Mouse (Mus musculus): ENCODE measurements around the gene Tns4. TPM values are rescaled to one million over a fixed set of nuclear protein-coding genes. Genes with fewer than 3 reads are reported as not detected.
A peak's percentile ranks its signal among the peaks of the same experiment; 100 is the strongest.

Tns4 gene
- polyA plus RNA-seq, 1 experiment from 2014 or later, result 1.3 TPM

DNA sequence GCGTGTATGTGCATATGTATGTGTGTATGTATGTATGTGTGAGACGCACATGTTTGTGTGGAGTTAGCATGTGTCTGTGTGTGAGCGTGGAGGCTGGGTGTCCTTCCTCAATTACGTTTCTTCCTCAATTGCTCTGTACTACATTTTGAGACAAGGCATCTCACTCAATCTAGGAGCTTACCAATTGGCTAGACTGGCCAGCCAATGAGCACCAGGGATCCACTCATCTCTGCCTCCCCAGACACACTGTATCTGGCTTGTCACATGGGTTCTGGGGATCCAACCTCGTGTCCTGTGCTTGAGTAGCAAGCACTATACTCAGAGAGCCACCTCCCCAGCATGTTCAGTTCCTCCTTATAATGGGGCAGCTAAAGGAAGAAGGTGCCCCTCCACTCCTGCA, 20.7 kb downstream of the Tns4 start:
- Histone ChIP-seq H3K27me3 (replicated peaks; ENCODE audit: control insufficient read depth, insufficient read depth, low read length) (no peaks in the 10 kb centered on the region), H3K27ac (ENCODE audit: low read length) (no peak overlapping the region), H3K36me3 (ENCODE audit: control insufficient read depth, insufficient read depth, low read length) (no peaks in the 10 kb centered on the region), H3K9me3 (ENCODE audit: control insufficient read depth, low read length) (no peaks in the 10 kb centered on the region), H3K4me2 (ENCODE audit: low read depth, low read length) (no peak overlapping the region), H3K4me3 (ENCODE audit: low read length) (no peak overlapping the region), H3K9ac (ENCODE audit: low read depth, low read length) (no peak overlapping the region), H3K4me1 (ENCODE audit: control insufficient read depth, insufficient read depth, low read length) (peaks cover 12% of the 10 kb centered on the region)
- WGBS, result 86% methylated on average over 5 of the region's 5 CpGs
- ATAC-seq, result no peak

DNA sequence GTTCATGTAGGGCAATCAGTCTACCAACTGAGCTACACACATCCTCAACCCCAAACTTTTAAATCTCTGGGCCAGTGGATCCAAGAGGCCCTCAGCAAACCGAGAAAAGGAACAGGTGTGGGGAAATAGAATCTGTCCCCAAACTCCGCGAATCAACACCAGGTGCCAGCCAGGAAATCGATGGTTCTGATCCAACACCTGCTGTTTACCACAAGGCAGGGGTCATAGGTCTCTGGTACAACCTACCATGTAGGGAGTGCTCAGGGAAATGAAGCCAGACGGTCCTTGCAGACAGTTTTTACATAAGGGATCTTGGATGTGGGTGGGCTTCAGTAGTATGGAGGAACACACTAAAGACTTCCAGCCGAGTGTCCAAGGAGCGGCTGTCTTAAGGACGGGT, 21.5 kb downstream of the Tns4 start:
- Histone ChIP-seq H3K27ac (ENCODE audit: low read length) (no peak overlapping the region), H3K4me2 (ENCODE audit: low read depth, low read length) (no peak overlapping the region), H3K27me3 (replicated peaks; ENCODE audit: control insufficient read depth, insufficient read depth, low read length) (no peaks in the 10 kb centered on the region), H3K4me1 (ENCODE audit: control insufficient read depth, insufficient read depth, low read length) (peaks cover 19% of the 10 kb centered on the region), H3K9me3 (ENCODE audit: control insufficient read depth, low read length) (no peaks in the 10 kb centered on the region), H3K4me3 (ENCODE audit: low read length) (no peak overlapping the region), H3K36me3 (ENCODE audit: control insufficient read depth, insufficient read depth, low read length) (no peaks in the 10 kb centered on the region), H3K9ac (ENCODE audit: low read depth, low read length) (no peak overlapping the region)
- WGBS, result 89% methylated on average over 8 of the region's 8 CpGs
- no peak for ATAC-seq

DNA sequence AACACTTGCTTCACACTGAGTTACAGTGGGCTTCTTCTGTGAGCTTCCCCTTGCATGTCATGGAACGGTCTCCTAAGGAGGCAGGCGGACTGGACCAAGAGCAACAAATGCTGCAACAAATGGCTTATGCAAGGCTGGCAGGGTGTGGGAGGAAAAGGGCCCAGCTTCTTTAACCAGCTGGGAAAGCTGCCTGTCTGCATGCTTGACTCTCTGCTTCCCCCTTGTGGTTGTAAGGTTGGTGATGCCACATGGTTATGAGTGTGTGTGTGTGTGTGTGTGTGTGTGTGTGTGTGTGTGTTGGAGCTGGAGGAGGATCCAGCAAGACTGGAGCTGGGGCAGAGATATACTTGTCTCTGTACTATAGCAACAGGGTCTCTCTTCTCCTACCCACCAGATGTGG, 23.1 kb downstream of the Tns4 start:
- Histone ChIP-seq H3K4me2 (ENCODE audit: low read depth, low read length) (no peak overlapping the region), H3K27ac (ENCODE audit: low read length) (peak overlapping the region; percentile 51), H3K4me1 (ENCODE audit: control insufficient read depth, insufficient read depth, low read length) (peaks cover 19% of the 10 kb centered on the region), H3K9ac (ENCODE audit: low read depth, low read length) (no peak overlapping the region), H3K27me3 (replicated peaks; ENCODE audit: control insufficient read depth, insufficient read depth, low read length) (no peaks in the 10 kb centered on the region), H3K9me3 (ENCODE audit: control insufficient read depth, low read length) (no peaks in the 10 kb centered on the region), H3K4me3 (ENCODE audit: low read length) (no peak overlapping the region), H3K36me3 (ENCODE audit: control insufficient read depth, insufficient read depth, low read length) (no peaks in the 10 kb centered on the region)
- WGBS, result 18% methylated on average over 2 of the region's 2 CpGs
- peak; percentile 40 for ATAC-seq

DNA sequence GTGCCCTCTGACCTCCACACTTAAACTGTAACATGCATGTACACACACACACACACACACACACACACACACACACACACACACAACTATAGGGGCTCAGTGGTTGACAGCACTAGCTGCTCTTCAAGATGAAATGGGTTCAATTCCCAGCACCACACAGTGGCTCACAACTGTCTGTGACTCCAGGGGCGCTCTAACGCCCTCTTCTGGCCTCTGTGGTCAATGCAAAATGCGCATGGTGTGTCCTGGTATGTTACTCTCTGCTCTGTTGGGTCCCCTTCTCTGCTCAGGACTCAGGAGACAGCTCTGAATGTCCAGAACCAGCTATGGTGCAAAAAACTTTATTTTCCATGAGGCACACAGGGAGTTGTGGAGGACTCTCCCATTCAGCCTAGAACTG, 23.8 kb downstream of the Tns4 start:
- WGBS, result 79% methylated on average over 3 of the region's 3 CpGs

DNA sequence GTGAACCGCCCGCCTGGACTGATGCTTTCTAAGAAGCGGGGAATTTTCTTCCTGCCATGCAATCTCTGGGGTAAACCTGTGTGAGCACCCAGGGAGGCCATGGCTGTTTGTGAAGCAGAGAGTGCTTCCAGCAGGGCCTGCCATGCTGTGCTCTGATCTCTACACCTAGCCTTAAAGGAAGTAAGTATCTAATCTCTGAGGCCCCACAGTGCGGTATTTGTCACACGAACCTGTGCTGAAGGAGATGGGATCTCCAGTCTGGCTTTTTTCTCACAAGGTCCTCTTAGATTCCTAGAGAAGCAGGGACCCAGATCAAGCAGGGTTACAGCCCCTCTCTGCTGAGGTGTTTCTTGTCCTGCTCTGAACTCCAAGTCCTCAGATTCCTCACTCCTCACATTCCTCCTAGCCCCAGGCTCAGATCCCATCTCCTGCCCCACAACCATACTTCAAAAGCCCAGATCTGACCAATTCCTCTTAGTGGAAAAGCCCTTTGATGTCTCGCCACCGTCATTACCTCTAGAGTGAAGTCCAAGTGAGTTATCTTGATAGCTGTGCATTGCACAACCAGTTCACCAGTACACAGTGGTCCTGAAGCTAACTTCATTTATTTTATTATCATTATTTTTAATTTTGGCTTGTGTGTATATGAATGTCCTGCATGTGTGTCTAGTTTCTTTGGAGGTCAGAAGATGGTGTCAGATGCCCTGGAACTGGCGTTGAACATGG, 25.5 kb downstream of the Tns4 start:
- WGBS, result 46% methylated on average over 8 of the region's 8 CpGs
- Histone ChIP-seq H3K36me3 (ENCODE audit: control insufficient read depth, insufficient read depth, low read length) (no peaks in the 10 kb centered on the region), H3K4me3 (ENCODE audit: low read length) (no peak overlapping the region), H3K4me2 (ENCODE audit: low read depth, low read length) (no peak overlapping the region), H3K4me1 (ENCODE audit: control insufficient read depth, insufficient read depth, low read length) (peaks cover 23% of the 10 kb centered on the region), H3K27me3 (replicated peaks; ENCODE audit: control insufficient read depth, insufficient read depth, low read length) (no peaks in the 10 kb centered on the region), H3K9me3 (ENCODE audit: control insufficient read depth, low read length) (peaks cover 9% of the 10 kb centered on the region; the same call in 1 of the 2 replicates), H3K9ac (ENCODE audit: low read depth, low read length) (no peak overlapping the region; the same call in 1 of the 2 replicates), H3K27ac (ENCODE audit: low read length) (peak overlapping the region; percentile 25)
- ATAC-seq, result peak; percentile 81

More for the DNA sequence above, 23.8 kb downstream of the Tns4 start:
- Histone ChIP-seq H3K27me3 (replicated peaks; ENCODE audit: control insufficient read depth, insufficient read depth, low read length) (no peaks in the 10 kb centered on the region), H3K36me3 (ENCODE audit: control insufficient read depth, insufficient read depth, low read length) (no peaks in the 10 kb centered on the region), H3K27ac (ENCODE audit: low read length) (peak overlapping the region; percentile 51; the same call in 1 of the 2 replicates), H3K4me2 (ENCODE audit: low read depth, low read length) (no peak overlapping the region), H3K4me1 (ENCODE audit: control insufficient read depth, insufficient read depth, low read length) (peaks cover 21% of the 10 kb centered on the region), H3K4me3 (ENCODE audit: low read length) (no peak overlapping the region), H3K9ac (ENCODE audit: low read depth, low read length) (no peak overlapping the region), H3K9me3 (ENCODE audit: control insufficient read depth, low read length) (no peaks in the 10 kb centered on the region)
- no peak for ATAC-seq

DNA sequence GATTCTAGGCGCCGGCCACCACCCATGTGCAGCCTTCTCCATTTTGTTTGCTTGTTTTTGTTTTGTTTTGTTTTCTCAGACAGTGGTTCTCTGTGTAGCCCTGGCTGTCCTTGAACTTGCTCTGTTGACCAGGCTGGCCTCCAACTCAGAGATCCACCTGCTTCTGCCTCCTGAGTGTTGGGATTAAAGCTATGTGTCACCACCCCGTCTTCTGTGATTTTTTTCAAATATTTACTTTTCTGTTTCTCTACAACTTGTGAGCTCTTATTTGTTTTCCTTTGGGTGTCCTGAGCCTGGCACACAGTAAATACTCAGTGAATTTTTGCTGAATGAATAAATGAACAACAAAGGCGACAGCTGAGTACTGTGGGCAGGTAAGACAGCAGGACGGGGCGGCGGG, 26.4 kb downstream of the Tns4 start:
- Histone ChIP-seq H3K9ac (ENCODE audit: low read depth, low read length) (no peak overlapping the region), H3K27me3 (replicated peaks; ENCODE audit: control insufficient read depth, insufficient read depth, low read length) (no peaks in the 10 kb centered on the region), H3K4me3 (ENCODE audit: low read length) (no peak overlapping the region), H3K4me2 (ENCODE audit: low read depth, low read length) (no peak overlapping the region), H3K27ac (ENCODE audit: low read length) (no peak overlapping the region), H3K9me3 (ENCODE audit: control insufficient read depth, low read length) (peaks cover 9% of the 10 kb centered on the region; the same call in 1 of the 2 replicates), H3K36me3 (ENCODE audit: control insufficient read depth, insufficient read depth, low read length) (no peaks in the 10 kb centered on the region), H3K4me1 (ENCODE audit: control insufficient read depth, insufficient read depth, low read length) (peaks cover 23% of the 10 kb centered on the region)
- ATAC-seq, result no peak
- 82% methylated on average over 7 of the region's 7 CpGs for WGBS

DNA sequence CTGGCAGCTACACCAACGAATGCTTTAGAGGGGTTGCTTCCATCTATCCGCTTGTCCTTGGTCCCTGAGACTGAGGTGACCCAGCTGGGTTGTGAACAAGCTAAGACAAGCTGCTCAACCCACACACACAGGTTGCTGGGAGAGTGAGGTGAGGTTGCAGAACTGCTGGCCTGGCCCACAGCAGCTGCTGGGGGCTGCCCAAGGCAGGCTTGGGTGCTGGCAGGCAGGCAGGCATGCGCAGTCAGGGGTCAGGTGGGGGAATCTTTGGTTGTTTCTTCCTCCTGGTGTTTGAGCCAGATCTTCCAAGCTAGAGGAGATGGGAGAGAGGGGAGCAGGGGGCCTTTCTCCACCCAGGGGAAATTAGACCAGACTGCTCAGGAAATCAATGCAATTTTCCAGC, 28.7 kb downstream of the Tns4 start:
- Histone ChIP-seq H3K9me3 (ENCODE audit: control insufficient read depth, low read length) (peaks cover 9% of the 10 kb centered on the region), H3K36me3 (ENCODE audit: control insufficient read depth, insufficient read depth, low read length) (no peaks in the 10 kb centered on the region), H3K9ac (ENCODE audit: low read depth, low read length) (peak overlapping the region; percentile 26; the same call in 1 of the 2 replicates), H3K27me3 (replicated peaks; ENCODE audit: control insufficient read depth, insufficient read depth, low read length) (no peaks in the 10 kb centered on the region), H3K4me1 (ENCODE audit: control insufficient read depth, insufficient read depth, low read length) (peaks cover 18% of the 10 kb centered on the region), H3K27ac (ENCODE audit: low read length) (no peak overlapping the region), H3K4me3 (ENCODE audit: low read length) (no peak overlapping the region), H3K4me2 (ENCODE audit: low read depth, low read length) (no peak overlapping the region)
- ATAC-seq, result no peak
- 68% methylated on average over 3 of the region's 3 CpGs for WGBS

DNA sequence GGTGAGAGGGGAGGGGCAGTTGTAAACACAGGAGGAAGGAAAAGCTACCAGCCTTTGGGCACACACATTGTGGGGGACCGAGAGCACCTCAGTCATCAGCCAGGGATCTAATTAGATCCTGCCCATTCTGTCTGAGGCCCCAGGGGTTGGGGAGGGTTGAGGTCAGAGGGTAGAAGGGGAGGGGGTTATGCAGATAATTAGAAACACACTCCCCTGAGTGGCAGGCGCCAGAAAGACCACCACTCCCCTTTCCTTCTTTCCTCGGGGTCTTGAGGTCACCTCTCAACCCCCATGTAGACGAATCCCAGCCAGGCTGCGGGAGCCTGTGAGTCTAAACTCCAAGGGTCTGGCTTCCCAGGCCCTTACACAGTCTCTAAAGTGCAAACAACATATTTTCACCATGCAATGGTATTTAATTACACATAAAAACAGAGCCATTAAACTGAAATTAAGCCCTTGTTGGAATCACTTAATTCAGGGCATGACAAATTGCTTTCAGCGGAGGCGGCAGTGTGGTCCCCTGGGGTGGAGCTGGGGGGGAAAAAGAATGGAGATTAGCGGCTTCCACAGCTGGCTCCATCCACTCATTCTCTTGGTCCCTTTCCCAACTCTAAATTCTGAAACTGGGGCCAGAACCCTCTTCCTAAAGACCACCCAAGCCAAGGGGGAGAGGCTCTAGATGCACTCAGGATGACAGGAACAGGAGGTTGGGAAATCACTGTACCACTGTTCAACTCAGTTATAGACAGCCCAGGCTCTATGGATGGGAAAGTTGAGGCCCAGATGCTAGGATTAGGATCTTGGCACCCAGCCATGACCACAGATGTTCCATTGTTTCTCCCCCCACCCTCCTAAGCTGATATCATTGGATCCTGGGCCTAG, 33.3 kb downstream of the Tns4 start:
- H3K36me3 ChIP-seq (ENCODE audit: control insufficient read depth, insufficient read depth, low read length), result peaks cover 9% of the 10 kb centered on the region
- peaks cover 9% of the 10 kb centered on the region for H3K9me3 ChIP-seq (ENCODE audit: control insufficient read depth, low read length)
- H3K27me3 ChIP-seq (replicated peaks; ENCODE audit: control insufficient read depth, insufficient read depth, low read length), result no peaks in the 10 kb centered on the region
- 0 out of 2 replicates have a peak overlapping the region, but pooled peaks have one; percentile 6 for H3K9ac ChIP-seq (ENCODE audit: low read depth, low read length)
- peak overlapping the region; percentile 44 for H3K27ac ChIP-seq (ENCODE audit: low read length)
- peak; percentile 63 for ATAC-seq
- no peak overlapping the region for H3K4me3 ChIP-seq (ENCODE audit: low read length)
- 0 out of 2 replicates have a peak, but pooled peaks cover 7% of the 10 kb centered on the region for H3K4me1 ChIP-seq (ENCODE audit: control insufficient read depth, insufficient read depth, low read length)
- WGBS, result 25% methylated on average over 8 of the region's 8 CpGs
- H3K4me2 ChIP-seq (ENCODE audit: low read depth, low read length), result no peak overlapping the region

DNA sequence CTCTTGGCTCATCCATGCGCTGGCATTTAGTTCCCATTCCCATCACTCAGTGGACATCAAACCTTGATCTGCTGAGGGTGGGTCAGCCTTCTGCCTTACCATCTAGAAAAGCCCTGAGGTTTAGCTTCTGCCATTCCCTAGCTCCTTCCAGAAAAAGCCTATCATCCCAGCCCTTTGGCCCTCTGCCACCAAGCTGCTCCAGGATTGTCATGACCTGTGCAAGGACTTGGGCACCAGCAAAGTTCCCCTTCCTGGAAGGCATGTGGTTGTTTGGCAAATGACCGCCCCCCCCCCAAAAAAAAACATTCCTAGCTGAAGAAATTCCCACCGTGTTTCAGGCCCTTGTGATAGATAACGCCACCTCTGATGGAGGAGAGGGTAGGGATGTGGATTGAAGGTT, 34.0 kb downstream of the Tns4 start:
- Histone ChIP-seq H3K4me2 (ENCODE audit: low read depth, low read length) (no peak overlapping the region), H3K4me1 (ENCODE audit: control insufficient read depth, insufficient read depth, low read length) (0 out of 2 replicates have a peak, but pooled peaks cover 4% of the 10 kb centered on the region), H3K27me3 (replicated peaks; ENCODE audit: control insufficient read depth, insufficient read depth, low read length) (no peaks in the 10 kb centered on the region), H3K36me3 (ENCODE audit: control insufficient read depth, insufficient read depth, low read length) (peaks cover 11% of the 10 kb centered on the region), H3K9me3 (ENCODE audit: control insufficient read depth, low read length) (peaks cover 9% of the 10 kb centered on the region), H3K27ac (ENCODE audit: low read length) (peak overlapping the region; percentile 16; the same call in 1 of the 2 replicates), H3K9ac (ENCODE audit: low read depth, low read length) (no peak overlapping the region), H3K4me3 (ENCODE audit: low read length) (no peak overlapping the region)
- WGBS, result 50% methylated on average over 4 of the region's 4 CpGs
- ATAC-seq, result peak; percentile 26; the same call in 1 of the 2 replicates

Data from intestine, embryonic 16.5 days (tissue).